Comparison of ENCODE assay signal across 26 mouse cellular contexts in genomic region chr15:93831148-93831547, GRCm38 (mm10).
DNase-seq lines count a peak whose midpoint lies in the region; ATAC-seq lines count a peak whose summit lies in the region.
"Had no signal": no experiment of that assay in that cellular context is flagged by ENCODE, and none has a peak within 500 bp of the region (broad histone marks: within the 10 kb centered on the region; RNA-seq: fewer than 3 reads in every experiment).

No protein-coding gene starts in this region.

- H3K36me3 ChIP-seq in forebrain, embryonic 14.5 days (ENCODE audit: control insufficient read depth, insufficient read depth, low read length), result no peaks in the 10 kb centered on the region
- H3K36me3 ChIP-seq: embryonic facial prominence, embryonic 10.5 days; G1E; heart, embryonic 15.5 days; intestine, embryonic 15.5 days; limb, embryonic 13.5 days; liver, embryonic 12.5 days had no signal

- peak; percentile 80 for ATAC-seq in frontal cortex, adult (ENCODE audit: low TSS enrichment)
- no peak for ATAC-seq in forebrain, embryonic 14.5 days
- ATAC-seq: forebrain, embryonic 16.5 days; hindbrain, embryonic 16.5 days; intestine, embryonic 15.5 days; liver, embryonic 12.5 days; Patski had no signal

- intact Hi-C loops in left cerebral cortex, postnatal 4 days (cut with DNase I), result no loop called here

- no peak overlapping the region for H3K9ac ChIP-seq in forebrain, embryonic 14.5 days (ENCODE audit: low read length)
- H3K9ac ChIP-seq: heart, embryonic 15.5 days; intestine, embryonic 15.5 days; limb, embryonic 13.5 days; liver, embryonic 12.5 days had no signal

- 82% methylated on average over 3 of the region's 3 CpGs for WGBS in forebrain, embryonic 14.5 days

- no peaks in the 10 kb centered on the region for H3K9me3 ChIP-seq in forebrain, embryonic 14.5 days (replicated peaks; ENCODE audit: control insufficient read depth, low read length)
- H3K9me3 ChIP-seq: embryonic facial prominence, embryonic 10.5 days; heart, embryonic 15.5 days; intestine, embryonic 15.5 days; limb, embryonic 13.5 days; liver, embryonic 12.5 days had no signal

- no peak overlapping the region for H3K4me3 ChIP-seq in forebrain, embryonic 14.5 days (ENCODE audit: low read depth, low read length)
- H3K4me3 ChIP-seq: embryonic facial prominence, embryonic 10.5 days; heart, embryonic 15.5 days; intestine, embryonic 15.5 days; limb, embryonic 13.5 days; liver, embryonic 12.5 days had no signal

- H3K27ac ChIP-seq in forebrain, embryonic 14.5 days (ENCODE audit: low read depth, low read length), result no peak overlapping the region
- H3K27ac ChIP-seq: embryonic facial prominence, embryonic 10.5 days; heart, embryonic 15.5 days; intestine, embryonic 15.5 days; limb, embryonic 13.5 days; liver, embryonic 12.5 days; stomach, postnatal 0 days had no signal

- H3K4me2 ChIP-seq in forebrain, embryonic 14.5 days (ENCODE audit: low read length), result no peak overlapping the region
- H3K4me2 ChIP-seq: heart, embryonic 15.5 days; intestine, embryonic 15.5 days; limb, embryonic 13.5 days; liver, embryonic 12.5 days; midbrain, embryonic 11.5 days had no signal

- H3K27me3 ChIP-seq in forebrain, embryonic 14.5 days (replicated peaks; ENCODE audit: control insufficient read depth, insufficient read depth, low read length), result no peaks in the 10 kb centered on the region
- H3K27me3 ChIP-seq: CH12.LX; heart, embryonic 15.5 days; intestine, embryonic 15.5 days; limb, embryonic 13.5 days; liver, embryonic 12.5 days; Patski had no signal

- peak; percentile 68 to 79 for DNase-seq in left cerebral cortex, adult 18-20 months (ENCODE audit: low spot score in 2 of 2)
- peak; percentile 3 for DNase-seq in left cerebral cortex, postnatal 4 days
- DNase-seq in right cerebral cortex, postnatal 36 days (ENCODE audit: low spot score in 2 of 2), result peak; percentile 48 to 85
- DNase-seq in forebrain, embryonic 14.5 days (ENCODE audit: low spot score), result no peak
- DNase-seq in embryo, embryonic 10.5 days (ENCODE audit: low spot score), result no peak
- no peak for DNase-seq in adipocyte (ENCODE audit: low spot score)
- DNase-seq: adrenal gland, adult 2 months; cerebellum, adult 8-10 months; kidney, adult 8-10 months; kidney, postnatal 10 days; layer of hippocampus, postnatal 36 days; lung, adult 18-20 months; lung, postnatal 14 days had no signal

- no peaks in the 10 kb centered on the region for H3K4me1 ChIP-seq in forebrain, embryonic 14.5 days (ENCODE audit: control insufficient read depth, insufficient read depth, low read length)
- H3K4me1 ChIP-seq: liver, embryonic 12.5 days had no signal

Comparison
In these comparisons a context has a peak if more than half of its experiments do, and no peak if none do; other contexts are left out.
1. DNase-seq: peak in left cerebral cortex, adult 18-20 months (2 of 2), left cerebral cortex, postnatal 4 days (single experiment) and right cerebral cortex, postnatal 36 days (2 of 2); none in forebrain, embryonic 14.5 days (single experiment), embryo, embryonic 10.5 days (single experiment) and adipocyte (single experiment).